Mouse (Mus musculus) brain, embryonic 14.5 days (tissue): ENCODE results near the gene Itga11.

Experiments used
- CTCF ChIP-seq: fragments of 200-500 bp; IDR thresholded peaks from 2 replicates; pipeline ENCODE4 v1.5.1; 2012; ENCODE audit warnings: inconsistent platforms, mild to moderate bottlenecking, moderate library complexity, borderline replicate concordance; ENCODE audit not compliant: insufficient read depth, insufficient read length; ENCODE audit errors: extremely low read depth
- POLR2A ChIP-seq: fragments of 200-500 bp; IDR thresholded peaks from 2 replicates; pipeline ENCODE4 v1.6.1; 2012; ENCODE audit warnings: mild to moderate bottlenecking, inconsistent platforms, borderline replicate concordance; ENCODE audit not compliant: poor library complexity, insufficient read depth, insufficient read length, severe bottlenecking; ENCODE audit errors: extremely low read depth

DNA sequence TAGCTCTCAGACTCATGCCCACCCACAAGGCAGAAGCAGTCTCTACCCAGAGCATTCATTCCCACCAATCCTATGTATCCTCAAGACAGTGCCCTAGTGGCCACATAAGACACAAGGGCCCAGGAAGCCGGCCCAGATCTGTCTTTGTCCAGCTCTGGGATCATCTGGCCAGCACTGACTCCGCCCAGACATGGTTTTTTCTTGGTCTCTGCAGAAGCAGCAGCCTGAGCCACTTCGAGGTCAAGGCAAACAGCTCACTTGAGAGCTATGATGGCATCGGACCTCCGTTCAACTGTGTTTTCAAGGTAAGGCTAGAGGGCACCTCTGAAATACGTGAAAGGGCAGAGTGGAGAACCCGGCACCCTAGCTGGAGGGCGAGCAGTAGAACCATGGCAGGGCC is 95.1 kb downstream of the Itga11 start:
- TF ChIP-seq CTCF (no peak), POLR2A (no peak)
